Mouse (Mus musculus) liver, embryonic 14.5 days (tissue): ENCODE results near the gene Tmem198. TPM values are rescaled to one million over a fixed set of nuclear protein-coding genes. Genes with fewer than 3 reads are reported as not detected.
A peak's percentile ranks its signal among the peaks of the same experiment; 100 is the strongest.

Experiments
- ATAC-seq: fragments of 200-750 bp; cut with Nextera tagmentation; 2 replicates; pipeline ENCODE4 v1.8.0; 2017; ENCODE audit warnings: moderate number of reproducible peaks, mild to moderate bottlenecking, moderate library complexity; ENCODE audit not compliant: insufficient read depth
- DNase-seq, 3 experiments: peaks; one replicate each; pipeline ENCODE4 v3.0.0-alpha.2; 2012 to 2013; ENCODE audit warnings: low read depth in 3 of 3, low spot score in 3 of 3
- H3K27ac ChIP-seq: fragments of 300-500 bp; sonication (generic); 2 replicates; pipeline ENCODE4 v1.5.1; 2014; ENCODE audit warnings: moderate library complexity, mild to moderate bottlenecking, control low read depth, inconsistent platforms
- H3K27me3 ChIP-seq: fragments of 300-500 bp; sonication (generic); 2 replicates; pipeline ENCODE4 v1.6.1; 2014; ENCODE audit warnings: mild to moderate bottlenecking, low read length, moderate library complexity; ENCODE audit not compliant: control insufficient read depth, insufficient read depth
- H3K36me3 ChIP-seq: fragments of 300-500 bp; sonication (generic); replicated peaks from 2 replicates; pipeline ENCODE4 v1.6.1; 2014; ENCODE audit warnings: low read depth; ENCODE audit not compliant: control insufficient read depth, insufficient read depth
- H3K4me1 ChIP-seq, 2 experiments: fragments of 200-500 bp in 1 of 2; fragments of 300-500 bp in 1 of 2; sonication (generic) in 1 of 2; replicated peaks; 2 replicates each; pipeline ENCODE4 v1.6.1; 2012 to 2014; ENCODE audit warnings: antibody characterized with exemption in 1 of 2, inconsistent platforms in 1 of 2, low read length in 1 of 2; ENCODE audit not compliant: control insufficient read depth in 2 of 2, insufficient read depth in 2 of 2
- H3K4me2 ChIP-seq: fragments of 300-500 bp; sonication (generic); 2 replicates; pipeline ENCODE4 v1.6.1; 2014; ENCODE audit warnings: low read depth, mild to moderate bottlenecking, control low read depth, moderate library complexity
- H3K4me3 ChIP-seq, 2 experiments: fragments of 200-500 bp in 1 of 2; fragments of 300-500 bp in 1 of 2; sonication (generic) in 1 of 2; 2 replicates each; pipeline ENCODE4 v1.5.1; 2012 to 2014; ENCODE audit warnings: low read depth in 2 of 2, low read length in 2 of 2, mild to moderate bottlenecking in 2 of 2, control low read depth in 1 of 2, inconsistent platforms in 1 of 2, moderate library complexity in 1 of 2; ENCODE audit not compliant: insufficient read depth in 1 of 2
- H3K9ac ChIP-seq: fragments of 300-500 bp; sonication (generic); replicated peaks from 2 replicates; pipeline ENCODE4 v1.6.1; 2014; ENCODE audit warnings: mild to moderate bottlenecking, control low read depth, moderate library complexity
- H3K9me3 ChIP-seq: fragments of 300-500 bp; sonication (generic); 2 replicates; pipeline ENCODE4 v1.6.1; 2016; ENCODE audit warnings: low read length, mixed read lengths; ENCODE audit not compliant: control insufficient read depth
- CTCF ChIP-seq: IDR thresholded peaks from 2 replicates; pipeline ENCODE4 v1.5.1; 2016; ENCODE audit warnings: antibody characterized with exemption, low read depth, control low read depth
- EP300 ChIP-seq: IDR thresholded peaks from 2 replicates; pipeline ENCODE4 v1.6.1; 2016; ENCODE audit warnings: antibody characterized with exemption, low read depth
- WGBS: fragments of 180-500 bp; shearing (Covaris S2); extraction: QIAGEN DNeasy Blood & Tissue Kit; methylation state at CpG from one replicate; pipeline ENCODE4 v1.1.7; 2014; ENCODE audit not compliant: insufficient replicate concordance; 5-methylcytosine and 5-hydroxymethylcytosine counted together
- polyA plus RNA-seq, 2 experiments: library from polyadenylated mRNA; depleted of rRNA in 1 of 2; stranded (reverse) in 1 of 2; unstranded in 1 of 2; fragments of >200 nt; fragmentation: Nextera tagmentation in 1 of 2; extraction: Ambion mirVana in 1 of 2; gene quantifications; 2 replicates each; pipeline versions ENCODE4 v1.2.1 to v1.2.3; 2012 to 2014

Tmem198 gene
- polyA plus RNA-seq, 2 experiments, result 0.09 to 0.13 TPM

GRCm38 (mm10) chr1:75445751-75446611, 33.4 kb upstream of the Tmem198 start:
- Histone ChIP-seq H3K9me3 (no peaks in the 10 kb centered on the region), H3K27ac (no peak overlapping the region; the same call in 1 of the 2 replicates), H3K4me3 (no peak overlapping the region), H3K4me1 (peaks cover 28 to 36% of the 10 kb centered on the region in 2 experiments), H3K4me2 (peak overlapping the region; percentile 58), H3K9ac (no peak overlapping the region), H3K27me3 (peaks cover 39% of the 10 kb centered on the region), H3K36me3 (no peaks in the 10 kb centered on the region)
- peak; percentile 54 to 63 (median 60) for DNase-seq
- ATAC-seq, result peak; percentile 72
- under 1% methylated on average over 22 of the region's 22 CpGs for WGBS
- TF ChIP-seq CTCF (peak; percentile 97), EP300 (no peak)

- Histone ChIP-seq H3K36me3 (no peaks in the 10 kb centered on the region), H3K27ac (no peak overlapping the region), H3K4me3 (no peak overlapping the region), H3K9ac (no peak overlapping the region), H3K9me3 (no peaks in the 10 kb centered on the region), H3K4me1 (peaks cover 28 to 36% of the 10 kb centered on the region in 2 experiments), H3K4me2 (peak overlapping the region; percentile 58), H3K27me3 (peaks cover 45% of the 10 kb centered on the region)
- TF ChIP-seq CTCF, result no peak
- no peak for TF ChIP-seq EP300
- WGBS, result 0% methylated on average over 19 of the region's 20 CpGs
- ATAC-seq, result no peak
- no peak for DNase-seq
These were observed 32.7 kb upstream of the Tmem198 start for GRCm38 (mm10) chr1:75446656-75447055.

GRCm38 (mm10) chr1:75447265-75448051, 31.9 kb upstream of the Tmem198 start:
- H3K4me1 ChIP-seq, result peaks cover 28 to 36% of the 10 kb centered on the region in 2 experiments
- ATAC-seq (peak; percentile 6; the same call in 1 of the 2 replicates), DNase-seq (no peak)
- H3K9ac ChIP-seq, result no peak overlapping the region; the same call in 1 of the 2 replicates
- no peak for TF ChIP-seq CTCF
- no peak for TF ChIP-seq EP300
- H3K36me3 ChIP-seq, result no peaks in the 10 kb centered on the region
- peaks cover 53% of the 10 kb centered on the region for H3K27me3 ChIP-seq
- H3K4me3 ChIP-seq, result peak overlapping the region; percentile 10 to 15; a peak in 2 of 4 replicates
- 4% methylated on average over 10 of the region's 10 CpGs for WGBS
- peak overlapping the region; percentile 58 for H3K4me2 ChIP-seq
- no peak overlapping the region for H3K27ac ChIP-seq
- H3K9me3 ChIP-seq, result no peaks in the 10 kb centered on the region

- 5% methylated on average over 7 of the region's 7 CpGs for WGBS
These were observed 31.3 kb upstream of the Tmem198 start for GRCm38 (mm10) chr1:75448052-75448431.

DNA sequence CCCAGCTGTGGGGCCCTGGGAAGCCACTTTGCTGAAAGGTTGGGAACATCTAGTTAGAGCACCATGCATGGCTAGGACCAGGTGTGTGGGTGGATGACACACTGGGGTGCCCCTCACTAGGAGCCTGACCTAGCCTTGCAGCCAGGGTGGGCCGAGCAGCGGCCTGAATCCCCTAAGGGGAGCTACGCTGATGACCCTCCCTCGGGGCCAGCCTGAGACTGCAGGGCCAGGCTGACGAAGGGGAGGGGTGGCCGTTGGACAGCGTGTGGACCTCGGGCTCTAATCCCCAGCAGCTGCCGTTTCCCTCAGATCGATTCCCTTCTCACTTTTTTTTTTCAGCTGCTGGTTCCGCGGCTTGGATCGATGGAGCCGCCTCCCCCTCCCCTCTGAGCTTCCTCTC, 30.4 kb upstream of the Tmem198 start:
- Histone ChIP-seq H3K27me3 (peaks cover 67% of the 10 kb centered on the region), H3K9ac (no peak overlapping the region), H3K9me3 (no peaks in the 10 kb centered on the region), H3K4me3 (no peak overlapping the region), H3K36me3 (no peaks in the 10 kb centered on the region), H3K4me1 (peaks cover 28 to 36% of the 10 kb centered on the region in 2 experiments), H3K27ac (no peak overlapping the region), H3K4me2 (no peak overlapping the region)
- WGBS, result under 1% methylated on average over 14 of the region's 14 CpGs
- ATAC-seq (no peak), DNase-seq (no peak)
- TF ChIP-seq CTCF (no peak), EP300 (no peak)

More at GRCm38 (mm10) chr1:75448052-75448431, 31.3 kb upstream of the Tmem198 start:
- H3K9ac ChIP-seq, result no peak overlapping the region
- H3K4me3 ChIP-seq, result no peak overlapping the region
- no peaks in the 10 kb centered on the region for H3K9me3 ChIP-seq
- peaks cover 59% of the 10 kb centered on the region for H3K27me3 ChIP-seq
- H3K4me2 ChIP-seq, result no peak overlapping the region
- TF ChIP-seq CTCF (no peak), EP300 (no peak)
- peaks cover 28 to 36% of the 10 kb centered on the region in 2 experiments for H3K4me1 ChIP-seq
- ATAC-seq (no peak), DNase-seq (no peak)
- no peak overlapping the region for H3K27ac ChIP-seq
- H3K36me3 ChIP-seq, result no peaks in the 10 kb centered on the region
